Mouse (Mus musculus) gonadal fat pad, adult 2 months (tissue): ENCODE results near the gene Sgms1. TPM values are rescaled to one million over a fixed set of nuclear protein-coding genes. Genes with fewer than 3 reads are reported as not detected.

Experiments used
- DNase-seq: peaks from one replicate; pipeline ENCODE4 v3.0.0-alpha.2; 2012; ENCODE audit warnings: low read depth
- polyA plus RNA-seq: library from polyadenylated mRNA; depleted of rRNA; stranded (reverse); fragments of >200 nt; gene quantifications from 2 replicates; pipeline ENCODE4 v1.2.3, GENCODE M21; 2012; rRNA removed

Gene Sgms1
- polyA plus RNA-seq, result 55.5 and 59.5 TPM in 2 replicates

- DNase-seq, result no peak
Measured at GRCm38 (mm10) chr19:32389001-32389871, at the start of gene Sgms1. Sgms1 (minus strand) TSS chr19:32389714.

- DNase-seq, result no peak
Measured at GRCm38 (mm10) chr19:32425856-32426255, 36.3 kb upstream of the Sgms1 start.

DNA sequence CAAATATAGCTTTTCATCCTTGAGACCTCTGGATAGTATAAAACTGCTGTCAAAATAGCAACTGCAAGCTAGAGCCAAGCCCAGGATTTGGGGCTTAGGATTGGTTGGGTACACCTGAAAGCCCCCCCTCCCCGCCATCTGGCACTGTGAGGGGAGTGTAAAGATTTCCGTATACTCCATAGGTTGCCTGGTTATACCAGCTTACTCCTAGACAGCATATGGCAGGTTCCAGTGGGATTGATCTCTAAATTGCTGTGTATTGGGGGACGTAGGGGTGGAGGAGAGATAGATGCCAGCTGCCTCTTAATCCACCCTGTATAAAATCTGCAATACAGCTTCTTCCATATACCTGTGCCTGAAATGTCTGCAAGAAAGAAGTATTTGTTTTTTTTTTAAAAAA is 35.2 kb upstream of the Sgms1 start:
- no peak for DNase-seq

- no peak for DNase-seq
Measured at GRCm38 (mm10) chr19:32419069-32419468, 29.6 kb upstream of the Sgms1 start.

DNA sequence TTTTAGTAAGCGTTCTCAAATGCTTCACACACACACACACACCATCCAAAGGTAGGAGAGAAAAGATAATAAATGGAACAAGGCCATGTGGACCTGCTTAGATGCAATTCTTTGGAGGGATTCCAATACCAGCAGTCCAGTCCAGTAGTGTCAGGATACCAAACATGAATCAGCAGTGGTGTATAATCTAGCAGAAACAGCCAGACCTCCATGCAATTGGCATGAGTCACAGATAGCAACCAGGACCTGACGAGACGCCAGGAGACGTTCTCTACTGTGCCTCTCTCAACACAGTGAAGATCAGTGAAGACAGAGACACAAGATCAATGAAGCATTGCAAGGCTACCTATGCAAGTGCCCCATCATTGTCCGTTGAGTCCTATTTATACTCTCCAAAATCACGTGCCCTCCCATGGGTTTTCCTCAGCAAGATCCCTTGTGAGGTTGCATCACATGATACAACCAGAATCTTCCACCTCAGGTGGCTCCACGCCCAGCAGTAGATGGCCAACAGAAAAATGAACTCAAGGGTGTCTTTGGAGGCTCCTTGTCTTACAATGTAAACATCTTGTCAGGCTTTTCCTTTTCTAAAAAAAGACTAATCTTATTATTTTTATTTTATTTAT is 27.3 kb upstream of the Sgms1 start:
- DNase-seq, result no peak

DNA sequence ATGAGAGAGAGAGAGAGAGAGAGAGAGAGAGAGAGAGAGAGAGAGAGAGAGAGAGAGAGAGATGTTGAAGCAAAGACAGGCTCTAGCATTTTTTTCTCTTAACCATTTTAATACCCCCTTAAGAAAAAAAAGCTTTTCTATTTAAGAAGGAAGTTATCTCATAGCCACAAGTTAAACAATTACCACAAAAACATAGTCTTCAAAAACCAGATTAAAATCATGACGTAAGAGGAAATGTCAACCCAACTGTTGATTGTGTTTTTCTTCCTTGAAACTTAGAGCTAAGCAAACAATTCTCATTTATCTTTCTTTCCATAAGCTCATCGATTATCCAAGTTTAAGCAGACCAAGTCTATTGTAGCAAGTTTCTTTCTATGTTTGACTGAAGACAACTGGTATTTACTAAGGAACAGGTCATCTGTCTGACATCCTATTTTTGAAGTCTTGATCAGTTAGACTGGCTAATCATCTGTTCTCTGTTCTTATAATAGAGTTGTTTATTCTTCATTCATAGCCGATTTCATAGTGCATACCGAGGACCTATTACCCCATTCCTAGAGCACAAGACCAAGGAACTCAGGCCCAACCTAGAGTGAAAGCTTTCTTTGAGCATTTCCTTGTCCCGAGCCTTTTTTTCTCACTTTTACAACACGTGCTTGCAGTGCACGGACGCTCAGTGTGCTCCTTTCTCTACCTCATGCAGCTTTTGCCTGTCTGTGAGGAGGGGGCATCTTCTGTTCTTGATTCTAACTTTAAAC is 20.3 kb upstream of the Sgms1 start:
- no peak for DNase-seq

- DNase-seq, result no peak
Measured at GRCm38 (mm10) chr19:32406717-32407116, 17.2 kb upstream of the Sgms1 start.

DNA sequence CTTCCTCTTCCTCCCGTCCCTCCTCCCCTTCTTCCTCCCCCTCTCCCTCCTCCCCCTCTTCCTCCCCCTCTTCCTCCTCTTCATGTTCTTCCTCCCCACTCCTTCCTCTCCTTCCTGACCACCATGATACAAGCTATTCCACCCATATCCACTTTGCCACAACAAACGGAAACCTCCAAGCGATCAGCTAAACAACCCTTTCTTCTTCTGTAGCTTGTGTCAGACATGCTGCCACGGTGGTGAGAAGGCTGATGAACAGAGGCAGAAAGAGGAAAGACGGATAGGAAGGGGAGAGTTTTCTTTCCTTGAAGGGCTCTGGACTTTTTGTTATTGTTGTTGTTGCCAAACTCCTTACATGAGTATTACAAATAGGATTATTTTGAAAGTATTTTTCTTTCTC is 14.9 kb upstream of the Sgms1 start:
- DNase-seq, result no peak

DNA sequence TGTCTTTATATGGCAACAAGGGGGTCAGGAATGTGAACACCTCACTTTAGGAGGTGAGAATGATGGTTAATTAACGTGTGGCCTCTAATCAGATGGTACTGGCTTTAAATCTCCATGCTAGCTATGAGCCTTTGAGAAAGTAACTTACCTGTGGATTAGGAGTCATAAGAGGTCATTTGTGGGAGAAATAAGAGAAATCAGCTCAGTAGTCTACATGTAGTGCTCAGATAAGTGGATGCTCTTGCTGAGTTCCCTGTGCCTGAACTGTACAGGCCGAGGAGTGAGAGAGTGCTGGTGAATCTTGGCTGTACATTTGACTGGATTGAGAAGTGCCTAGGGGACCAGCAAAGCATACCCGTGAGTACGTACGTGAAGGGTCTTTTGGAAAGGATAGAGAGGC is 14.3 kb upstream of the Sgms1 start:
- DNase-seq, result no peak

- no peak for DNase-seq
Measured at GRCm38 (mm10) chr19:32398491-32398890, 9.0 kb upstream of the Sgms1 start.

DNA sequence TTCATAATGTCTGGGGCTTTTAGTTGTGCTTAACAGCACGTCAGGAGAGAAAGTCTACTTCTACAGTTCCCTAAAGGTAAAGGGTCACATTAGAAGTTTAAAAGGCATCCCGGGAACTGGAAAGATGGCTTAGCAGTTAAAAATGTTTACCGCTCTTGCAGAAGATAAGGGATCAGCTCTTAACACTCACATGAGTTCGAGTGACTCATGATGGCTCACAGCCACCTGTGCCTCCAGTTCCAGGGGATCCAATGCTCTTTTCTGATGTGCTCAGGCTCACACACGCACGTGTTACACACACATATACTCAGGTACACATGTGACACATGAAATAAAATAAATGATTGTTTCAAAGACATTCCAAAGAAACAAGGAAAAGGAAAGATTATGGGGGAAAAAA is 6.8 kb upstream of the Sgms1 start:
- no peak for DNase-seq

DNA sequence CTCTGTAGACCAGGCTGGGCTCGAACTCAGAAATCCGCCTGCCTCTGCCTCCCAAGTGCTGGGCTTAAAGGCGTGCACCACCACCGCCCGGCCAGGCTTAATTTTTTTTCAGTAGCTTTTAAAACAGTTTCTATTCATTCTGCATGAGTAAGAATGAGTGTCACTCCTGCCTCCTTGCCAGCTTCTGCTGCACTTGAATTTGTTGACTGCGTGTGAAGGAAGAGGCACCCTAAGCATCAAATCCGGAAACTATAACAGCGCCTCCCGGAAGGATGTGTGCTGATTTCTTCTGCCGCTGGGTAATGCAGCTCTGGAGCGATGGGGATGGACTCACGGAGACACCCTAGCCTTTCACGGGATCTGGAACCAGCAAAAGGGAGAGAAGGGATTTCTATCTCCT is 5.3 kb upstream of the Sgms1 start:
- no peak for DNase-seq

- DNase-seq, result no peak
Measured at GRCm38 (mm10) chr19:32393758-32394450, 4.4 kb upstream of the Sgms1 start.

GRCm38 (mm10) chr19:32393092-32393745 is 3.7 kb upstream of the Sgms1 start:
- no peak for DNase-seq

DNA sequence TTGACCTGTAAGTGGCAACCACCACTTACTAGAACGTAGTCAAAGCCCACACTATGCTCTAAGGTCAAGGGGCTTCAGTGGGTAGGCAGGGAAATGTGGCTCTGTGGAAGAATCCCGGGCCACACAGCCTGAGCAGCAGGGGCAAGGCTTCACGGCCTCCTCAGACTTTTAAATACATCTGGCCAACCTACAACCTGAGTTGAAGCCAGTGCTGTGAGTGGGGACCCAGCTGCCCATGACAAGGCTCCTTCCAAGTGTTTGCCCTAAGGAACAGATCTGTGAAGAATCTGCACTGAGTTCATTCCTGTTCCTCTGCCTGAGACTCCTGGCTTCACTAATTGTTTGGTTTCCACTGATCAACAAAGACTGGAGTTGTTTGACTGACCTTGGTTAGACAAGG is 1.9 kb upstream of the Sgms1 start:
- no peak for DNase-seq

- DNase-seq, result no peak
Measured at GRCm38 (mm10) chr19:32390116-32390515, 602 bp upstream of the Sgms1 start.

DNA sequence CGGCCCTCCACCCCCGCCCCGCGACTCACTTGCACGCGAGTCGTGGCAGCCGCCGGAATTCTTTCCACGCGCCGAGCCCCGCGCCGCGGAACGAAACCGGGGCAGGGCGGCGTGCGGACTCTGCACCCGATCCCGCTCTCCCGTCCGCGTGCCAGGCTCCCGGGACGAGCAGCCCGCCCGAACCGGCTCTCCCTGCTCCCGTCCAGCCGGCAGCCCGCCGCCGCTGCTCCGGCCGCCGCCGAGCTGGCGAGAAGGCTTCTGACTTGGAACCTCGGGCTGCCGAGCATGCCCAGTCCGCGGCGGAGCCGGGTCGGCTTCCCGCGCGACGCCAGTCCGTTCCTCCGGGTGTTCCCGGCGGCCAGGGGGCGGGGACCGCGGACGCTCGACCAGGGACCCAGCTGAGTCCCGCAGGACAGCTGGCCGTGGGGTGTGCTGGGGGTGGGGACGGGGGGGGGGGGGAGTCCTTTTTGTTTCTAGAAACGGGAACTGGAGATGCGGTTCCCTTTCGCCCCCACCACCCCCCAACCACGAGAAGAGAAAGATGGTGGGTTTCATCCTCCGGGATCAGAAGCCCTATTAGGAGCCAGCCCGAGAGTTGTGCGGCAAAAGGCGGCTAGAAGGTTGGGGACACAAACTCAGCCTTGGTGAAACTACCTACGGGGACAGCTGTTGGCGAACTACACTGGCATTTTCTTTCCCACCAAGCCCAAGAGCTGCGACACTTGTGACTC is 1.2 kb downstream of the Sgms1 start:
- DNase-seq, result no peak

DNA sequence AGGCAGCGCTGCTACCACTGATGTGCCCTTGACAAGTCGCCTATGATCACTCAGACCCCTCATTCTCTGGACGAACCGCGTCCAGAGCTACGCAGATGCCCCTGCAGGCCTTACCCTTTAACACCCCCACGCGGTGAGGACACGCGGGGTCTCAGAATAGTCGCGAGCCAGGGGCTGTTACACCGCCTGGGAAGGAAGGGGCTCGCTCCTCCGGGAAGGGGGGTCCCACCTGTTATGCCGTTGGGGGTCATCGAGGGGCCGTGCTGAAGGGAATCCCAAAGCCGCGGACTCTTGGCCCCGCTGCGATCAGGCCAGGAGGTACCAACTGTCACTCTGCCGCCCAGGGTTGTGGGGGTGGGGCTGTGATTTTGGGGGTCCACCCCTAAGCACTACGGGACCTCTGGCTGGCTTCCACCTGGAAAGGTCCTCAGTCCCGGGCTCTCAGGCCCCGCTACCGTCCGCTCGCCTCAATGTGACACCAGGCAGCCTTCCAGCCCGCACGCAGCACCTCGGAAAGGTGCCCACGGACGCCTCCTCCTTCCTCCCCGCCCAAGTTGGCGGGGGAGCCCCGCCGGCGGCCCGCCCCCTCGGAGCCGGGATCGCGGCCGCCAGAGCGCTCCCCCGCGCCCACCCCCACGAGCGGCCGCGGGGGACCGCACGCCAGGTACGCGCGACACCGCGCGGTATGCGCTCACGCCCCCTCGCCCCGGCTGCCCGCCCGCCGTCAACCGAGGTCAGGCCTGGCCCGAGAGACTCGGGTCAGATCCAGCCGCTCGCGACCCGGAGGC is 1.9 kb downstream of the Sgms1 start:
- DNase-seq, result no peak

DNA sequence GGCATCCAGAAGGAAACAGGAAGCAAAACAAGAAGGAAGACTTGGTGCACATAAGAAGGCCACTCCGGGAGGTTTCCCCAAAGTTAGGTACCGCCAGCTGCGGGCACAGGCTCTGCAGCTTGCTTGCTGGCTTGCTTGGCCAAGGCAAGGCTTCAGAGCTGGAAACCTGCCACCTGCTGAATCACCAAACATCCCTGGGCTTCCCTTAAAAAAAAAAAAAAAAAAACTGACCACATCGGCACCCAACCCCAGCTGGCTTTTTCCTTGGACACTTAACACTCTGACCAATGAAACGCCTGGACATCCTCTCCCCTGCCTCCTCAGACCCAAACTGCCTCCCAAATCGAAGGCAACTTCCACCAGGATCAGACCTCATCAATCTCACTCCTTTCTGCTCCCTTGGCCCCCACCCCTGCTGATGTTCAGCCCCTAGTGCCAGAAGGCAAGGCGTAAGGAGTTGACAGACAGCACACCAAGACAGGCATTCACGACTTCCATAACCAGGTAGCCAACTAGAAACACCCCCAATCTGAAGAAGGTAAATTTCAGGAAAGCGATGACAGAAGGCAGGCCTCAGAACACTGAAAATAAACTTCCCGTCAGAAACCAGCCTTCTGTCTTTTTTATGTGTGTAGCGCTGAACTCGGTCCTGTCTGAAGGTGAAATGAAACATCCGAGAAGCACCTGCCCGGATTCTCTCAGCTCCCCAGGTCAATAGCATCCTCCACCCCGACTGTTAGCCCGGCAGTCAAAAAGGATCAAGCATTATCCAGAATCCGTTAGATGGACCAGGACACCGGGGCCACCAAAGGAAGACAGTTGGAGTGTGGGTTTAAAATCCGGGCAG is 2.7 kb downstream of the Sgms1 start:
- DNase-seq, result no peak
